Comparison of ENCODE assay signal across 31 mouse cellular contexts in genomic region chr17:66206074-66206473, GRCm38 (mm10).
"Had no signal": no experiment of that assay in that cellular context is flagged by ENCODE, and none has a peak within 500 bp of the region (broad histone marks: within the 10 kb centered on the region; RNA-seq: fewer than 3 reads in every experiment).

No protein-coding gene starts in this region.

- H3K9me3 ChIP-seq: limb, embryonic 10.5 days; limb, embryonic 12.5 days; limb, embryonic 13.5 days; limb, embryonic 15.5 days; liver, embryonic 12.5 days; liver, embryonic 13.5 days; liver, embryonic 15.5 days; lung, embryonic 15.5 days; megakaryocyte, embryonic 14.5 days; midbrain, embryonic 10.5 days; midbrain, embryonic 12.5 days; midbrain, embryonic 13.5 days; midbrain, embryonic 15.5 days had no signal

- DNase-seq: left cerebral cortex, postnatal 4 days; liver; liver, embryonic 13.5 days; liver, postnatal 0 days; lung, adult 18-20 months; lung, adult 2 months; lung, embryonic 14.5 days; lung, postnatal 10 days; lung, postnatal 14 days; lung, postnatal 36 days; lung, postnatal 4 days; midbrain, embryonic 14.5 days had no signal

- H3K36me3 ChIP-seq: limb, embryonic 10.5 days; limb, embryonic 12.5 days; limb, embryonic 13.5 days; limb, embryonic 15.5 days; liver, embryonic 12.5 days; liver, embryonic 13.5 days; liver, embryonic 15.5 days; lung, embryonic 15.5 days; midbrain, embryonic 10.5 days; midbrain, embryonic 12.5 days; midbrain, embryonic 13.5 days; midbrain, embryonic 15.5 days had no signal

- H3K9ac ChIP-seq: limb, embryonic 12.5 days; limb, embryonic 13.5 days; limb, embryonic 15.5 days; liver, embryonic 12.5 days; liver, embryonic 13.5 days; liver, embryonic 14.5 days; liver, embryonic 15.5 days; liver, postnatal 0 days; lung, embryonic 14.5 days; lung, embryonic 15.5 days; midbrain, embryonic 12.5 days; midbrain, embryonic 13.5 days; midbrain, embryonic 15.5 days had no signal

- H3K27ac ChIP-seq: limb, embryonic 10.5 days; limb, embryonic 12.5 days; limb, embryonic 13.5 days; limb, embryonic 15.5 days; liver, embryonic 12.5 days; liver, embryonic 13.5 days; liver, embryonic 14.5 days; liver, embryonic 15.5 days; lung, embryonic 15.5 days; macrophage; midbrain, embryonic 10.5 days; midbrain, embryonic 12.5 days; midbrain, embryonic 13.5 days; midbrain, embryonic 15.5 days had no signal

- H3K27me3 ChIP-seq: limb, embryonic 12.5 days; limb, embryonic 13.5 days; limb, embryonic 15.5 days; liver, embryonic 12.5 days; liver, embryonic 13.5 days; liver, embryonic 15.5 days; lung, embryonic 15.5 days; megakaryocyte, embryonic 14.5 days; midbrain, embryonic 12.5 days; midbrain, embryonic 13.5 days; midbrain, embryonic 15.5 days had no signal

- H3K4me3 ChIP-seq: limb, embryonic 10.5 days; limb, embryonic 12.5 days; limb, embryonic 13.5 days; limb, embryonic 15.5 days; liver, embryonic 12.5 days; liver, embryonic 13.5 days; liver, embryonic 15.5 days; lung, embryonic 15.5 days; megakaryocyte, embryonic 14.5 days; midbrain, embryonic 10.5 days; midbrain, embryonic 12.5 days; midbrain, embryonic 13.5 days; midbrain, embryonic 15.5 days; myocyte had no signal

- ATAC-seq: liver, embryonic 12.5 days; liver, postnatal 0 days; lung, postnatal 0 days; midbrain, embryonic 13.5 days; midbrain, embryonic 15.5 days; midbrain, embryonic 16.5 days had no signal

- H3K4me2 ChIP-seq: limb, embryonic 12.5 days; limb, embryonic 13.5 days; limb, embryonic 15.5 days; liver, embryonic 11.5 days; liver, embryonic 12.5 days; liver, embryonic 13.5 days; liver, embryonic 15.5 days; lung, embryonic 14.5 days; lung, embryonic 15.5 days; midbrain, embryonic 11.5 days; midbrain, embryonic 12.5 days; midbrain, embryonic 13.5 days; midbrain, embryonic 15.5 days had no signal

- H3K4me1 ChIP-seq: limb, embryonic 10.5 days; limb, embryonic 12.5 days; limb, embryonic 13.5 days; limb, embryonic 15.5 days; liver, embryonic 12.5 days; liver, embryonic 13.5 days; liver, embryonic 15.5 days; lung, embryonic 15.5 days; midbrain, embryonic 10.5 days; midbrain, embryonic 12.5 days; midbrain, embryonic 13.5 days; midbrain, embryonic 15.5 days had no signal
